In the genomic region with DNA sequence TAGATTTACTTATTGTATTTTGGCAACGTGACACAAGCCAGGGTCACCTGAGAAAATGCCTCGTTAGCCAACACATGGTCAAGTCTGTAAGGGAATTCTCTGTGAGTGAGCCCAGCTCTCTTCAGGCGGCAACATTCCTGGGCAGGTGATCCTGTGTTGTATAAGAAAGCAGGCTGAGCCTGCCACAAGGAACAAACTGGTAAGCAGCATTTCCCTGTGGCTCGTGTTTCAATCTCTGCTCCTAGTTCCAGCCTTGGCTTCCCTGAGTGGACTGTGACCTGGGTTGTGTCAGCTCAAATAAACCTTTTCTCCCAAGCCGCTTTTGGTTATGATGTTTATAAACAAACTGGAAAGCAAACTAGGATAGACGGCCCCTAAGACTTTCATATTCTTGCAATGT, we compare ENCODE assay signal across 15 mouse cellular contexts.
"Had no signal": no experiment of that assay in that cellular context is flagged by ENCODE, and none has a peak within 500 bp of the region (broad histone marks: within the 10 kb centered on the region; RNA-seq: fewer than 3 reads in every experiment).

No protein-coding gene starts in this region.

- H3K4me1 ChIP-seq: liver, embryonic 15.5 days; megakaryocyte, embryonic 14.5 days; midbrain, embryonic 15.5 days had no signal

- H3K9ac ChIP-seq: kidney, embryonic 15.5 days; liver, embryonic 15.5 days; lung, embryonic 14.5 days; midbrain, embryonic 15.5 days; neural tube, embryonic 13.5 days had no signal

- ATAC-seq: hindbrain, postnatal 0 days; midbrain, embryonic 15.5 days had no signal

- H3K4me3 ChIP-seq: kidney, embryonic 15.5 days; left cerebral cortex, adult 2 months; liver, embryonic 15.5 days; megakaryocyte, embryonic 14.5 days; midbrain, embryonic 15.5 days; neural tube, embryonic 13.5 days had no signal

- H3K4me2 ChIP-seq: liver, embryonic 11.5 days; liver, embryonic 15.5 days; lung, embryonic 14.5 days; midbrain, embryonic 11.5 days; midbrain, embryonic 15.5 days; neural tube, embryonic 13.5 days had no signal

- H3K27me3 ChIP-seq: kidney, embryonic 15.5 days; liver, embryonic 15.5 days; midbrain, embryonic 15.5 days; neural tube, embryonic 13.5 days had no signal

- H3K9me3 ChIP-seq: kidney, embryonic 15.5 days; liver, embryonic 15.5 days; megakaryocyte, embryonic 14.5 days; midbrain, embryonic 15.5 days; neural tube, embryonic 13.5 days had no signal

- DNase-seq: kidney, postnatal 25 days; lung, embryonic 14.5 days; right cerebral cortex, postnatal 14 days; thymus, adult 2 months; thymus, postnatal 25 days had no signal

- H3K27ac ChIP-seq: hindbrain, postnatal 0 days; kidney, embryonic 15.5 days; left cerebral cortex, adult 2 months; liver, embryonic 15.5 days; macrophage; midbrain, embryonic 15.5 days; neural tube, embryonic 13.5 days had no signal

- H3K36me3 ChIP-seq: kidney, embryonic 15.5 days; liver, embryonic 15.5 days; midbrain, embryonic 15.5 days; neural tube, embryonic 13.5 days had no signal
